Mouse (Mus musculus) hindbrain, embryonic 15.5 days (tissue): ENCODE data around the gene Naaladl2. TPM values are rescaled to one million over a fixed set of nuclear protein-coding genes. Genes with fewer than 3 reads are reported as not detected.
"Not testable (repeated sequence)": the region's sequence is repeated elsewhere in the genome, so short reads cannot be mapped to it uniquely, and the experiment has no call there.

Experiments used
- ATAC-seq: fragments of 200-750 bp; cut with Nextera tagmentation; 2 replicates; pipeline ENCODE4 v1.8.0; 2017; ENCODE audit warnings: low read depth, moderate number of reproducible peaks, moderate TSS enrichment; ENCODE audit not compliant: low FRiP score
- H3K27ac ChIP-seq: fragments of 300-500 bp; sonication (generic); replicated peaks from 2 replicates; pipeline ENCODE4 v1.5.1; 2015; ENCODE audit warnings: mild to moderate bottlenecking, inconsistent platforms
- H3K27me3 ChIP-seq: fragments of 300-500 bp; sonication (generic); 2 replicates; pipeline ENCODE4 v1.6.1; 2015; ENCODE audit warnings: control low read depth, inconsistent platforms
- H3K36me3 ChIP-seq: fragments of 300-500 bp; sonication (generic); 2 replicates; pipeline ENCODE4 v1.6.1; 2015; ENCODE audit warnings: control low read depth, inconsistent platforms
- H3K4me1 ChIP-seq: fragments of 300-500 bp; sonication (generic); replicated peaks from 2 replicates; pipeline ENCODE4 v1.6.1; 2015; ENCODE audit warnings: control low read depth, inconsistent platforms
- H3K4me2 ChIP-seq: fragments of 300-500 bp; sonication (generic); 2 replicates; pipeline ENCODE4 v1.6.1; 2015; ENCODE audit warnings: moderate library complexity, mild to moderate bottlenecking, inconsistent platforms
- H3K4me3 ChIP-seq: fragments of 300-500 bp; sonication (generic); 2 replicates; pipeline ENCODE4 v1.5.1; 2015; ENCODE audit warnings: mild to moderate bottlenecking, inconsistent platforms
- H3K9ac ChIP-seq: fragments of 300-500 bp; sonication (generic); 2 replicates; pipeline ENCODE4 v1.6.1; 2015; ENCODE audit warnings: inconsistent platforms
- H3K9me3 ChIP-seq: fragments of 300-500 bp; sonication (generic); 2 replicates; pipeline ENCODE4 v1.6.1; 2016; ENCODE audit warnings: control low read depth, inconsistent platforms
- WGBS: fragments of 180-500 bp; shearing (Covaris S2); methylation state at CpG from one replicate; pipeline ENCODE4 v1.1.7; 2015; 5-methylcytosine and 5-hydroxymethylcytosine counted together
- polyA plus RNA-seq: library from polyadenylated mRNA; unstranded; fragments of >200 nt; fragmentation: Nextera tagmentation; extraction: Ambion mirVana; gene quantifications from 2 replicates; pipeline ENCODE4 v1.2.1, GENCODE M21; 2015

Gene Naaladl2
- polyA plus RNA-seq, 1 experiment from 2014 or later: 0.79 TPM

DNA sequence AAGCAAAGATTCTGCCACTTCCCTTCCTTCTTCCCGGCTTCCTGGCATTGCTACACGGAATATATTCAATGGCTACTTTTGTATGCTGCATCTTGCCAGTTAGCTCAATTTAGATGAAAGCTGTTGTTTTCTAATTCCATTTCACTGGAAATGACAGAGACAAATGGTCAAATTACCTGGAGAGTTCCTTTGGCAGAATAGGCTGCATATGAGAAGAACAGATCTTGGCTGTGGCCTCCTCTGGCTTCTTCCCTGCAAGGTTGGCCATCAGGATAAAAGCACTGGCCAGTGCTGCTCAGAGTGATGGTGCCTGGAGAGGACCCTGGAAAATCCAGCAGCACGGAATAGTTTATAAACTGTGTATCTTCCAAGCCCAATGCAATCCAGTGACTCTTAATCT, 711.3 kb downstream of the Naaladl2 start:
- H3K9me3 ChIP-seq: no peaks in the 10 kb centered on the region
- no peak overlapping the region for H3K9ac ChIP-seq
- no peaks in the 10 kb centered on the region for H3K36me3 ChIP-seq
- H3K27ac ChIP-seq: no peak overlapping the region
- H3K4me1 ChIP-seq: no peaks in the 10 kb centered on the region
- no peak for ATAC-seq
- no peak overlapping the region for H3K4me2 ChIP-seq
- 80% methylated on average over 3 of the region's 3 CpGs for WGBS
- no peaks in the 10 kb centered on the region for H3K27me3 ChIP-seq
- no peak overlapping the region for H3K4me3 ChIP-seq

DNA sequence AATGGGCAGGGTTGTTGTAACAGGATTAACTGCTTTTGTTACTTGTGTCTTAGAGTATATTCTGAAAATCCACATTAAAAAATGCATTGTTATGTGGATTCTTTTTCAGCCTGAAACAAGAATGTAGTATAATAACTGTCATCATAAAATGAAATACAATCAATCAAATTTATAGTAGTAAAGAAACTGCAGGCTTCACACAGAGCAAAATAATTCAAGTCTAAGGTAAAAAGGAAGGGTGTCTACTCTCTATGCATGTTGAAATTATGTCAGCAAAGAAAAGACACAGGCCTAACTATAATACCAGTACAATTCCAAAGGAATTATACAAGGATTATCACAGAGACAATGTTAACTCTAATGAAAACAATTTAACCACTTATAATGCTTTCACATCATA, 752.3 kb downstream of the Naaladl2 start:
- no peak overlapping the region for H3K27ac ChIP-seq
- H3K4me2 ChIP-seq: no peak overlapping the region
- no peak overlapping the region for H3K9ac ChIP-seq
- no peaks in the 10 kb centered on the region for H3K27me3 ChIP-seq
- no peaks in the 10 kb centered on the region for H3K9me3 ChIP-seq
- no peak for ATAC-seq
- no peaks in the 10 kb centered on the region for H3K36me3 ChIP-seq
- H3K4me1 ChIP-seq: no peaks in the 10 kb centered on the region
- no peak overlapping the region for H3K4me3 ChIP-seq

GRCm38 (mm10) chr3:24391311-24391710, 752.8 kb downstream of the Naaladl2 start:
- H3K27me3 ChIP-seq: no peaks in the 10 kb centered on the region
- no peaks in the 10 kb centered on the region for H3K4me1 ChIP-seq
- ATAC-seq: no peak
- no peaks in the 10 kb centered on the region for H3K36me3 ChIP-seq
- H3K4me2 ChIP-seq: no peak overlapping the region
- H3K4me3 ChIP-seq: no peak overlapping the region
- no peaks in the 10 kb centered on the region for H3K9me3 ChIP-seq
- no peak overlapping the region for H3K27ac ChIP-seq
- 40% methylated on average over 1 of the region's 1 CpGs for WGBS
- H3K9ac ChIP-seq: no peak overlapping the region

GRCm38 (mm10) chr3:24355010-24355409, 789.1 kb downstream of the Naaladl2 start:
- Histone ChIP-seq H3K9ac (no peak overlapping the region), H3K27me3 (no peaks in the 10 kb centered on the region), H3K4me1 (no peaks in the 10 kb centered on the region), H3K27ac (no peak overlapping the region), H3K4me3 (no peak overlapping the region), H3K36me3 (no peaks in the 10 kb centered on the region), H3K4me2 (no peak overlapping the region), H3K9me3 (no peaks in the 10 kb centered on the region)
- WGBS: 56% methylated on average over 2 of the region's 2 CpGs
- no peak for ATAC-seq

DNA sequence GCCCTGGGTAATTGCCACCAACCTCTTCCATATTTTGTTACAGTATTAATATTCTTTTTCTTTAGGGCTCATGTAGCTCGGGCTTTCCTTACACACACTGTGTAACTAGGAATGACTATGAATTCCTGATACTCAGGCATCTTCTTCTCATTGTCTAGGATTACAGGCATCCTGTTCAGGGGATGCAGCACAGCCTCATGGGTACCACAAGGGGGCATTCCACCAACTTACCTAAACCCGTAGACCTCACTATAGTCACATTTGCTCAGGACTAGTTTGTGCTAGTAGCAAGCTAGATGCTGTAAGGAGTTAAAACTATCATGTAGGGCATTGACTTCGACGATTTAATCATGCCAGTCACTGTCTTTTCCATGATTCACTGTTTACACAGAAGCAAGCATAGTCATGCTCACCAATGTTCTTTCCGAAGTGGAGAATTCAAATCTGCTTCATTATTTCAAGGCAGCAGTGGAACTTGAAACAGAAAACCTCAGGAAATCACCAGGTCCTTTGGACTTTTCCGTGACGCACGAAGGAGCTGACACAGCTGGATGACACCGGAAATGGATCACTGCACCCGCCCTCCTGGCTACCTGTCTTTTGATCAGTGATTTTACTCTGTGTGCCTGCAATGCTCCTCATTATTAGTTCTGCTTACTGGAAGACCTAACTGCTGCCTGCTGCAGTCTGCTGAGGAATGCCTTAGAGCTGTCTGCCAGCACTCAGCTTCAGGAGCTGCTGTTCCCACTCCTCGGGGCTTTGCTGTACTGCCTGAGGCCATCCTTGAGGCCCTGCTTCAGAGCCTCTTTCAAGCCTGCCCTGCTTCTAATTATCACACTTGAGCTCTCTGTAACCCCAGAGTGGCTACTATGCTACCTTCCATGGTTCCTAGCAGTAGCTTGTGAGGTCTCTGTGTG, 822.3 kb downstream of the Naaladl2 start:
- Histone ChIP-seq H3K4me3 (no peak overlapping the region), H3K9me3 (no peaks in the 10 kb centered on the region), H3K9ac (no peak overlapping the region), H3K4me2 (no peak overlapping the region), H3K27ac (no peak overlapping the region), H3K27me3 (no peaks in the 10 kb centered on the region), H3K4me1 (no peaks in the 10 kb centered on the region), H3K36me3 (no peaks in the 10 kb centered on the region)
- WGBS: 82% methylated on average over 11 of the region's 11 CpGs
- no peak for ATAC-seq

DNA sequence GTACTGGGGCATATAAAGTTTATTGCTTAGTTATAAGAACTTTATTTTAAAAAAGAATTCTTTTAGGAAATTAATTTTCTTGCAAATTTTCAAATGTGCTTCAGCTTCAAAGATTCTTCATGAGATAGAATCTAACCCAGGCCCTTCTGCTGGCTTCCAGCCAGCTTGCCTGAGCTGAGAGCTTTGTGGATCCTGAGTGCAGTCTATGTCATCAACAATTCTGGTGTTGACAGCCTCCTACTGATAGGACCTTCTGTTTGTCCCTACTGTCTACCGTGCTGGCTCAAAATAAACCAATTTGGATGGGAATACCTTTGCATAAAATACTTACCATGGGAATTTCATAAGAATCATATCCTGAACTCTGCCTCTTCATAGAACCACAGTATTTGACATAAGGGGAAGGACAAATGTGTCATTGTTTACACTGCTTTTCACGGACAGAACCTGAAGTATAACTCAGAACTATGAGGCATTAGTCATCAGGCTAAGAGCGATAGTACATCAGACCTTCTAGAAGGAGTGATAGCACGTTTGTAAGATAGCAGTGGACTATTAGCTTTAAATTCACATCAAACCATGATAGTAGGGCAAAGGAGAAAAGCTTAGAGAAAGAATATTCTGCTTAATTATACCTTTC, 829.3 kb downstream of the Naaladl2 start:
- Histone ChIP-seq H3K4me1 (no peaks in the 10 kb centered on the region), H3K4me2 (no peak overlapping the region), H3K4me3 (no peak overlapping the region), H3K9ac (no peak overlapping the region), H3K9me3 (no peaks in the 10 kb centered on the region), H3K36me3 (no peaks in the 10 kb centered on the region), H3K27me3 (no peaks in the 10 kb centered on the region), H3K27ac (no peak overlapping the region)
- 71% methylated on average over 4 of the region's 4 CpGs for WGBS
- ATAC-seq: no peak

DNA sequence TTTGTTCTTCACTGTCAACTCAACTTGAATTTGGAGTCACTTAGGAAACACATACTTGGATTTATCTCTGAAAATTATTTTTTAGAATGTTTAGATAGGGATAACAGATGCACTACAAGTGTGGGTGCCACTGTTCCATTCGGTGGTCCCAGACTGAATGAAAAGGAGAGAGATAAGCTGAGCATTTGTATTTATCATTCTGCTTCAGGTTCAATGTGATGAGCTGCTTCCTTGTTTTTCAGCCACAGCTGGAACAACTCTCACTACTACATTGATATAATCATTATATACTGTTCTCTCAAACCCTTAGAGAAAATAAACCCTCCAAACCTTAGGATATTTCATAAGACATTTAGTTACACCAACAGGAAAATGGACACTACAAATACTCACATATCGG, 918.6 kb downstream of the Naaladl2 start:
- Histone ChIP-seq H3K4me1 (no peaks in the 10 kb centered on the region), H3K4me3 (no peak overlapping the region), H3K27ac (no peak overlapping the region), H3K9ac (no peak overlapping the region), H3K4me2 (no peak overlapping the region), H3K27me3 (no peaks in the 10 kb centered on the region), H3K36me3 (no peaks in the 10 kb centered on the region), H3K9me3 (no peaks in the 10 kb centered on the region)
- no peak for ATAC-seq
- 87% methylated on average over 2 of the region's 2 CpGs for WGBS

- H3K36me3 ChIP-seq: no peaks in the 10 kb centered on the region
- no peaks in the 10 kb centered on the region for H3K4me1 ChIP-seq
- no peak overlapping the region for H3K9ac ChIP-seq
- WGBS: 93% methylated on average over 1 of the region's 1 CpGs
- H3K9me3 ChIP-seq: no peaks in the 10 kb centered on the region
- no peaks in the 10 kb centered on the region for H3K27me3 ChIP-seq
- H3K27ac ChIP-seq: no peak overlapping the region
- no peak for ATAC-seq
- no peak overlapping the region for H3K4me2 ChIP-seq
- H3K4me3 ChIP-seq: no peak overlapping the region
These were observed 926.6 kb downstream of the Naaladl2 start for GRCm38 (mm10) chr3:24217476-24217875.

DNA sequence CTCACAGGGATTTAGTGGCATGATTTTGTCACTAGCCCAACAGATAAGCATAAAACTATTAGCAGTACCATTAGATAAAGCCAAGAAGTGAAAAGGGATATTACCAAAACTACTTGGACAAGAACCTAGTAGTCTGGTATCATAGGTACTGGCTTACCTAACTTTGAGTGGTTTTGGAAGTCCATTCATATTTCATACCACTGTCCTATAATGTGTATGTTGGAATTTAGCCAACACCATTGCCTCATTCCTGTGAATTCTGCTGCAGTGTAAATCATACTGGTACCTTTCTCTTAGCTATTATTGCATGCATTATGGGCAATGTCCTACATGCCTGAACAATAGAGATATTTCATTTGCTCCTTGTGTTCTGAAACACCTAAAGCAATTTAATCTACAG, 977.5 kb downstream of the Naaladl2 start:
- Histone ChIP-seq H3K36me3 (no peaks in the 10 kb centered on the region), H3K4me3 (no peak overlapping the region), H3K27ac (no peak overlapping the region), H3K4me1 (no peaks in the 10 kb centered on the region), H3K9ac (no peak overlapping the region), H3K9me3 (no peaks in the 10 kb centered on the region), H3K27me3 (no peaks in the 10 kb centered on the region), H3K4me2 (no peak overlapping the region)
- no peak for ATAC-seq

DNA sequence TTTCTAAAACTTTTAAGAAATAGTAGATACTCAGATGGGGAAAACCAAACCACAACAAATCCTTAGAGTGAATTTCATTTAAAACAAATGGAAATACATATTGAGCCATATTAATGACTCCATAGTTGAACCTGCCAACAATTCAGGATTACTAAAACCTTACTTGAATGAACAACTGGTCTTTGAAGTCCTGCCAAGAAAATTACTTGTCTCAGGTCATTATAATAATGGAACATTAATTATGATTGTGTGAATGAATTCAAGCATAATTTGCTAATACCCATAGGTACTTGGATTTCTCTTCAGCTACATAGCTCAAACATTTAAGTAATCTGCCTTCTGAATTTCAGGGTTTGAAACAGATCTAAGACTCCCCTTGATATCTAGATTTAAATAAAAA, 980.1 kb downstream of the Naaladl2 start:
- Histone ChIP-seq H3K9me3 (no peaks in the 10 kb centered on the region), H3K4me2 (no peak overlapping the region), H3K36me3 (no peaks in the 10 kb centered on the region), H3K9ac (no peak overlapping the region), H3K27ac (no peak overlapping the region), H3K27me3 (no peaks in the 10 kb centered on the region), H3K4me1 (no peaks in the 10 kb centered on the region), H3K4me3 (no peak overlapping the region)
- no peak for ATAC-seq

DNA sequence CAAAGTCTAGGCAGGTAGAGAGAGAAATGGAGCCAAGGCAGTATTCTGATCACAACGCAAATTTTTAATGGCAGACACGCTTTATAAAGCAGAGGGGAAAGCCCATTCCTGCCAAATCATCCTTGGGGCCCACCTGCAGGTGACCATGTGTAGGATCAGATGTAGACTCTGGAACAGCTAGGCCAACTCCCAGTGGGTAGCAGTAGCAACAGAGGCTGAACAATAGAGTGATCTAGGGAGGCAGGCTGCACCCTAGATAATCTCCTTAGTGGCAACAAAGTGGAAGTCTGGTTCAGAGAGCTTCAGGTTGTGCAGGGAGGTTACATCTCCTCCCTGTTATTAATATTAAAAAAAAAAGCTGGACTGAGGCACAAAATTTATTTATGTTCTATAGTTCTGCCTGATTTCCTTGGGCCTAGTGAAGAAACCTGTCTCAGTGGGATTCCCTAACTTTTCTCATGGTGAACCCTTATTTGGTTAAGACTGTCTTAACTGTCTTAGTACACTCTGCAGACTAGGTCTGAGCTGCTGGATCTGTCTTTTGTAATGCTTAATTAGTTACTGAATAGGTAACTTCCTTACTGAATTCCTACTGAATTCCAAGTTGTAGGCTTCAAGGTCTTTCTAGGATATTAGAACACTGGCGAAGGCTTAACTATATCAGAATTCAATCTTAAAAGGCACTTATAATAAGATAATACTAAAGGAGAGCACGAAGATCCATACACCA, 992.8 kb downstream of the Naaladl2 start:
- H3K4me1 ChIP-seq, ATAC-seq, H3K4me3 ChIP-seq, H3K9me3 ChIP-seq, H3K4me2 ChIP-seq, H3K27me3 ChIP-seq, H3K27ac ChIP-seq, H3K36me3 ChIP-seq, H3K9ac ChIP-seq: not testable (repeated sequence)
- 84% methylated on average over 4 of the region's 4 CpGs for WGBS

- H3K4me2 ChIP-seq: no peak overlapping the region
- WGBS: 90% methylated on average over 1 of the region's 1 CpGs
- H3K9me3 ChIP-seq: no peaks in the 10 kb centered on the region
- H3K27ac ChIP-seq: no peak overlapping the region
- H3K36me3 ChIP-seq: no peaks in the 10 kb centered on the region
- H3K4me1 ChIP-seq: no peaks in the 10 kb centered on the region
- no peak overlapping the region for H3K9ac ChIP-seq
- no peak for ATAC-seq
- no peak overlapping the region for H3K4me3 ChIP-seq
- no peaks in the 10 kb centered on the region for H3K27me3 ChIP-seq
These were observed 1001.3 kb downstream of the Naaladl2 start for GRCm38 (mm10) chr3:24142808-24143207.
